Mouse (Mus musculus) hindbrain, embryonic 14.5 days (tissue): ENCODE measurements around the gene Ccdc191. TPM values are rescaled to one million over a fixed set of nuclear protein-coding genes. Genes with fewer than 3 reads are reported as not detected.

ENCODE experiments used
- ATAC-seq: fragments of 200-750 bp; cut with Nextera tagmentation; 2 replicates; pipeline ENCODE4 v1.8.0; 2017; ENCODE audit warnings: moderate number of reproducible peaks, mild to moderate bottlenecking, moderate TSS enrichment, moderate library complexity; ENCODE audit not compliant: low FRiP score
- DNase-seq: peaks from one replicate; pipeline ENCODE4 v3.0.0-alpha.2; 2015; ENCODE audit warnings: low spot score
- H3K27ac ChIP-seq: fragments of 300-500 bp; sonication (generic); 2 replicates; pipeline ENCODE4 v1.5.1; 2014; ENCODE audit warnings: mild to moderate bottlenecking, moderate library complexity
- H3K27me3 ChIP-seq: fragments of 300-500 bp; sonication (generic); 2 replicates; pipeline ENCODE4 v1.6.1; 2014; ENCODE audit warnings: mild to moderate bottlenecking, low read length, mixed read lengths; ENCODE audit not compliant: control insufficient read depth, insufficient read depth
- H3K36me3 ChIP-seq: fragments of 300-500 bp; sonication (generic); replicated peaks from 2 replicates; pipeline ENCODE4 v1.6.1; 2014; ENCODE audit not compliant: control insufficient read depth, insufficient read depth
- H3K4me1 ChIP-seq: fragments of 300-500 bp; sonication (generic); replicated peaks from 2 replicates; pipeline ENCODE4 v1.6.1; 2014; ENCODE audit warnings: antibody characterized with exemption, low read length, mixed read lengths; ENCODE audit not compliant: control insufficient read depth, insufficient read depth
- H3K4me2 ChIP-seq: fragments of 300-500 bp; sonication (generic); replicated peaks from 2 replicates; pipeline ENCODE4 v1.6.1; 2014; ENCODE audit warnings: mild to moderate bottlenecking, moderate library complexity
- H3K4me3 ChIP-seq: fragments of 300-500 bp; sonication (generic); replicated peaks from 2 replicates; pipeline ENCODE4 v1.5.1; 2014; ENCODE audit warnings: mild to moderate bottlenecking, low read length
- H3K9ac ChIP-seq: fragments of 300-500 bp; sonication (generic); 2 replicates; pipeline ENCODE4 v1.6.1; 2014
- H3K9me3 ChIP-seq: fragments of 300-500 bp; sonication (generic); 2 replicates; pipeline ENCODE4 v1.6.1; 2016; ENCODE audit warnings: low read length; ENCODE audit not compliant: control insufficient read depth
- WGBS: fragments of 180-500 bp; shearing (Covaris S2); extraction: QIAGEN DNeasy Blood & Tissue Kit; methylation state at CpG from one replicate; pipeline ENCODE4 v1.1.7; 2014; 5-methylcytosine and 5-hydroxymethylcytosine counted together
- polyA plus RNA-seq: library from polyadenylated mRNA; unstranded; fragments of >200 nt; fragmentation: Nextera tagmentation; extraction: Ambion mirVana; gene quantifications from 2 replicates; pipeline ENCODE4 v1.2.1, GENCODE M21; 2014

Ccdc191 gene
- polyA plus RNA-seq, 1 experiment from 2014 or later: 7.7 TPM

- 0 out of 2 replicates have a peak, but pooled peaks cover 5% of the 10 kb centered on the region for H3K4me1 ChIP-seq
- no peaks in the 10 kb centered on the region for H3K9me3 ChIP-seq
- H3K9ac ChIP-seq: no peak overlapping the region
- H3K4me3 ChIP-seq: no peak overlapping the region
- no peak for DNase-seq
- WGBS: 86% methylated on average over 3 of the region's 3 CpGs
- no peak overlapping the region for H3K4me2 ChIP-seq
- H3K27ac ChIP-seq: no peak overlapping the region
- H3K27me3 ChIP-seq: no peaks in the 10 kb centered on the region
- no peak for ATAC-seq
- no peaks in the 10 kb centered on the region for H3K36me3 ChIP-seq
These were observed 46.3 kb downstream of the Ccdc191 start for GRCm38 (mm10) chr16:43935892-43936291.

- no peak for ATAC-seq
- H3K4me2 ChIP-seq: no peak overlapping the region
- H3K9me3 ChIP-seq: no peaks in the 10 kb centered on the region
- 90% methylated on average over 4 of the region's 4 CpGs for WGBS
- H3K9ac ChIP-seq: no peak overlapping the region
- H3K36me3 ChIP-seq: no peaks in the 10 kb centered on the region
- no peaks in the 10 kb centered on the region for H3K4me1 ChIP-seq
- no peak for DNase-seq
- no peak overlapping the region for H3K4me3 ChIP-seq
- no peaks in the 10 kb centered on the region for H3K27me3 ChIP-seq
- H3K27ac ChIP-seq: no peak overlapping the region
These were observed 51.2 kb downstream of the Ccdc191 start for GRCm38 (mm10) chr16:43940846-43941245.

GRCm38 (mm10) chr16:43945351-43945750 lies 55.8 kb downstream of the Ccdc191 start:
- WGBS: 92% methylated on average over 3 of the region's 3 CpGs
- H3K9me3 ChIP-seq: no peaks in the 10 kb centered on the region
- no peaks in the 10 kb centered on the region for H3K27me3 ChIP-seq
- no peak overlapping the region for H3K4me3 ChIP-seq
- no peak for DNase-seq
- H3K4me2 ChIP-seq: no peak overlapping the region
- no peak for ATAC-seq
- no peak overlapping the region for H3K9ac ChIP-seq
- no peaks in the 10 kb centered on the region for H3K4me1 ChIP-seq
- H3K27ac ChIP-seq: no peak overlapping the region
- no peaks in the 10 kb centered on the region for H3K36me3 ChIP-seq

- H3K27ac ChIP-seq: no peak overlapping the region
- DNase-seq: no peak
- H3K36me3 ChIP-seq: no peaks in the 10 kb centered on the region
- H3K9ac ChIP-seq: no peak overlapping the region
- 80% methylated on average over 3 of the region's 3 CpGs for WGBS
- H3K4me3 ChIP-seq: no peak overlapping the region
- no peaks in the 10 kb centered on the region for H3K9me3 ChIP-seq
- no peak for ATAC-seq
- no peaks in the 10 kb centered on the region for H3K4me1 ChIP-seq
- no peaks in the 10 kb centered on the region for H3K27me3 ChIP-seq
- H3K4me2 ChIP-seq: no peak overlapping the region
These were observed 56.3 kb downstream of the Ccdc191 start for GRCm38 (mm10) chr16:43945869-43946268.

- H3K36me3 ChIP-seq: no peaks in the 10 kb centered on the region
- no peaks in the 10 kb centered on the region for H3K9me3 ChIP-seq
- no peaks in the 10 kb centered on the region for H3K4me1 ChIP-seq
- no peak overlapping the region for H3K9ac ChIP-seq
- no peak for ATAC-seq
- no peaks in the 10 kb centered on the region for H3K27me3 ChIP-seq
- no peak overlapping the region for H3K4me3 ChIP-seq
- 88% methylated on average over 4 of the region's 4 CpGs for WGBS
- no peak for DNase-seq
- H3K27ac ChIP-seq: no peak overlapping the region
- no peak overlapping the region for H3K4me2 ChIP-seq
These were observed 62.0 kb downstream of the Ccdc191 start for GRCm38 (mm10) chr16:43951591-43951990.

- Histone ChIP-seq H3K27me3 (no peaks in the 10 kb centered on the region), H3K4me1 (no peaks in the 10 kb centered on the region), H3K27ac (no peak overlapping the region), H3K9me3 (no peaks in the 10 kb centered on the region), H3K4me2 (no peak overlapping the region), H3K9ac (no peak overlapping the region), H3K36me3 (no peaks in the 10 kb centered on the region; the same call in 1 of the 2 replicates), H3K4me3 (no peak overlapping the region)
- WGBS: 90% methylated on average over 6 of the region's 6 CpGs
- no peak for ATAC-seq
- DNase-seq: no peak
These were observed 65.3 kb downstream of the Ccdc191 start for GRCm38 (mm10) chr16:43954913-43955312.

GRCm38 (mm10) chr16:43958038-43958437 lies 68.4 kb downstream of the Ccdc191 start:
- Histone ChIP-seq H3K4me2 (no peak overlapping the region), H3K4me1 (no peaks in the 10 kb centered on the region), H3K4me3 (no peak overlapping the region), H3K36me3 (no peaks in the 10 kb centered on the region; the same call in 1 of the 2 replicates), H3K27me3 (no peaks in the 10 kb centered on the region), H3K27ac (no peak overlapping the region), H3K9ac (no peak overlapping the region), H3K9me3 (no peaks in the 10 kb centered on the region)
- WGBS: 90% methylated on average over 4 of the region's 4 CpGs
- ATAC-seq (no peak), DNase-seq (no peak)

- H3K9me3 ChIP-seq: no peaks in the 10 kb centered on the region
- H3K4me2 ChIP-seq: no peak overlapping the region
- no peak overlapping the region for H3K4me3 ChIP-seq
- H3K36me3 ChIP-seq: no peaks in the 10 kb centered on the region; the same call in 1 of the 2 replicates
- ATAC-seq (no peak), DNase-seq (no peak)
- H3K27ac ChIP-seq: no peak overlapping the region
- H3K27me3 ChIP-seq: no peaks in the 10 kb centered on the region
- H3K9ac ChIP-seq: no peak overlapping the region
- 91% methylated on average over 9 of the region's 9 CpGs for WGBS
- no peaks in the 10 kb centered on the region for H3K4me1 ChIP-seq
These were observed 73.7 kb downstream of the Ccdc191 start for GRCm38 (mm10) chr16:43963291-43963690.

GRCm38 (mm10) chr16:43963780-43964179 lies 74.2 kb downstream of the Ccdc191 start:
- no peak overlapping the region for H3K9ac ChIP-seq
- no peaks in the 10 kb centered on the region for H3K27me3 ChIP-seq
- H3K4me2 ChIP-seq: no peak overlapping the region
- H3K4me1 ChIP-seq: no peaks in the 10 kb centered on the region
- DNase-seq (no peak), ATAC-seq (no peak)
- no peak overlapping the region for H3K27ac ChIP-seq
- WGBS: 85% methylated on average over 3 of the region's 3 CpGs
- no peak overlapping the region for H3K4me3 ChIP-seq
- no peaks in the 10 kb centered on the region; the same call in 1 of the 2 replicates for H3K36me3 ChIP-seq
- H3K9me3 ChIP-seq: no peaks in the 10 kb centered on the region

- Histone ChIP-seq H3K27me3 (no peaks in the 10 kb centered on the region), H3K4me2 (no peak overlapping the region), H3K4me1 (no peaks in the 10 kb centered on the region), H3K27ac (peak overlapping the region; percentile 58), H3K9ac (no peak overlapping the region), H3K36me3 (no peaks in the 10 kb centered on the region), H3K4me3 (no peak overlapping the region), H3K9me3 (no peaks in the 10 kb centered on the region)
- 64% methylated on average over 13 of the region's 13 CpGs for WGBS
- DNase-seq (peak; percentile 32), ATAC-seq (peak; percentile 65; the same call in 1 of the 2 replicates)
These were observed 76.3 kb downstream of the Ccdc191 start for GRCm38 (mm10) chr16:43965781-43966389.
